Mouse (Mus musculus): ENCODE measurements at regions not wholly inside any gene's neighbourhood (a gene's known extent, or its start where the extent isn't known, plus 50 kb on each side); places are given as distances from the start of the nearest gene placed in this dataset.

DNA sequence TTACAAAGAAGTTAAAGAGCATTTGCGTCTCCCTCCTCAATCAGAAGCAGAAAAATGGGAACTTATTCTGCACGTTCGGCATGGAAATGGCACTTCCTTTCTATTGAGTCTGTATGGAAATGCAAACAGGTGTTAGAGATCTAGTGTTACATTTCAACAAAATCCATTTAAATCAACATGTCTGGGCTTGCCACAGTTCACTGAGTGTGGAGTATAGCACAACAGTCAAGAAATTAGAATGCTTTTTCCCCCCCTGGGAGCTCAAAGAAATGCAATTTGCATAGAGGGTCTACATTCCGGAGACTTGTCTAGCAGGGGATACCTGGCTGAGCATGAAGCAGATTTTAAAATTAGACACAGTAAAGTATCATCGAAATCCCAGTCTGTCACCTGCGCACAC, 308.5 kb upstream of the Smarca2 start:
- Histone ChIP-seq H3K27me3 (no peaks in the 10 kb centered on the region), H3K4me1 (no peaks in the 10 kb centered on the region), H3K36me3 (no peaks in the 10 kb centered on the region), H3K9me3 (replicated peaks) (no peaks in the 10 kb centered on the region), H3K4me3 (replicated peaks) (no peak overlapping the region), H3K9ac (no peak overlapping the region), H3K27ac (no peak overlapping the region), H3K4me2 (no peak overlapping the region)
- ATAC-seq (replicated peaks; ENCODE audit: low FRiP score), result no peak
- 78% methylated on average over 6 of the region's 6 CpGs for WGBS

DNA sequence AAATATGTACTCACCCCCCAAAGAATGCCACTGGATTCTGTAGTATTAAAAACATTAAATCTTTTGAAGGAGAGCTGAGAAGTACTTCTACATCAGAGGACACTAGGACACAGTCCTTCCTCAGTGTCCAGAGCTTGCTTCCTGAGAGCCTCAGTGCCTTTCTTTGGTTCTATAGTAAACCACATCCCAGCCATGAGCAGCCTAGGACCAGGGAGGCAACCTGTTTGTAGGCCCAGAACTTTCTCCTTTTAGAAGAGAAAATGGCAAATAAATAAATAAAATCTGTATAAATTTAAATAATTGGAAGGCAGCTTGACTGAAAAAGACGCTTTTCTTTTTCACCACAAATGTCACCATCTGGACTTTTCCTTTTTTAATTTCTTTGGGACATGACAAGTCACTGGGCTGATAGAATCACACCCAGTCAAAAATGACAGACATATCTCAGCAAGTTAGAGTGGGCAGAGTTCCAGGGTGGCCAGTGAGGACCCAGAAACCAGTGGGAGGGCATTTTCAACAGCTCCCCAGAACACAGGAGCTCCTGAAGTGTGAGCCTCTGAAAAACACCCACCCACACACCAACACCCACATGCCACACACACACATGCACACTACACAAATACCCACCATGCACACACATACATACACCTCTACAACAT, 296.2 kb upstream of the Smarca2 start:
- no peaks in the 10 kb centered on the region for H3K4me1 ChIP-seq
- WGBS, result 85% methylated on average over 1 of the region's 1 CpGs

DNA sequence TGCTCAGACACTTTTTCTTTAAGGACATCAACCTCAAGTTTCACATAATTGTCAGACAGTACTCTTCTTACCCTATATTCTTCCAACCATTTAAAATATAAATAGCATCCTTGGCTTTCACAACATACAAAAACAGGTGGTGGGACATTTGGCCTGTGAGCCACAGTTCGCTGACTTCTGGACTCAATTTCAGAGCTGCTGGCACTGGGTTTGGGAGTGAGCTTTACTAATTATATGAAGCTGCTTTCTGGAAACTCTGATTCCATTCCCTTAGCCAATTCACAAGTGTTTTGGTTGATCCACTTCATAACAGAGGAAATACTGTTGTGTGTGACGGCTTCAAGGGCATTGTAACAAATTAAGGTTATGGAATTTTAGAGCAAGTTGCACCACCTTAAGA, 285.9 kb upstream of the Smarca2 start:
- H3K9ac ChIP-seq, result no peak overlapping the region
- H3K36me3 ChIP-seq, result no peaks in the 10 kb centered on the region
- H3K4me2 ChIP-seq, result no peak overlapping the region
- H3K27ac ChIP-seq, result no peak overlapping the region
- 83% methylated on average over 2 of the region's 2 CpGs for WGBS
- no peaks in the 10 kb centered on the region for H3K27me3 ChIP-seq
- no peak for ATAC-seq (replicated peaks; ENCODE audit: low FRiP score)
- H3K4me1 ChIP-seq, result no peaks in the 10 kb centered on the region
- no peaks in the 10 kb centered on the region for H3K9me3 ChIP-seq (replicated peaks)
- no peak overlapping the region for H3K4me3 ChIP-seq (replicated peaks)

More for the DNA sequence above, 296.2 kb upstream of the Smarca2 start:
- H3K4me2 ChIP-seq, result no peak overlapping the region
- no peak overlapping the region for H3K9ac ChIP-seq
- H3K27me3 ChIP-seq, result no peaks in the 10 kb centered on the region
- H3K36me3 ChIP-seq, result no peaks in the 10 kb centered on the region
- no peak overlapping the region for H3K4me3 ChIP-seq (replicated peaks)
- no peak overlapping the region for H3K27ac ChIP-seq
- H3K9me3 ChIP-seq (replicated peaks), result no peaks in the 10 kb centered on the region
- no peak for ATAC-seq (replicated peaks; ENCODE audit: low FRiP score)

DNA sequence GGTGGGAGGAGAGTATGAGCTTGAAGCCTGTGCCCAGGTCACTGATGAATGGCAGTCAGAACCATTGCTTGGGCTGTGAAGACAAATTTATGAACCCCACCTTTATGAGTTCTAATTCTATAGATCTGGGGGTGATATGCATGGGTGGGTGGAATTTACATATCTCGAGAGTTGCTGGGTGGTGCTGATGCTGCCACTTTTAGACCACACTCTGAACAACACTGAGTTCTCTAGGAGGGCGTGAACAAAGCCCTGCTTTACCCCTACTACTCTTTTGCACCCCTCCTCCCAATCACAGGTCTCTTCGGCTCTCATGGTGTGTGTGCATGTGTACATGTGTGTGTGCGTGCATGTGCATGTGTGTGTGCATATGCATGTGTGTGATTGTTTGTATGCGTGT, 281.2 kb upstream of the Smarca2 start:
- ATAC-seq (replicated peaks; ENCODE audit: low FRiP score), result no peak
- WGBS, result 80% methylated on average over 5 of the region's 5 CpGs
- H3K27me3 ChIP-seq, result no peaks in the 10 kb centered on the region
- no peak overlapping the region for H3K4me2 ChIP-seq
- no peaks in the 10 kb centered on the region for H3K36me3 ChIP-seq
- H3K27ac ChIP-seq, result no peak overlapping the region
- H3K4me3 ChIP-seq (replicated peaks), result no peak overlapping the region
- no peaks in the 10 kb centered on the region for H3K4me1 ChIP-seq
- H3K9ac ChIP-seq, result no peak overlapping the region
- no peaks in the 10 kb centered on the region for H3K9me3 ChIP-seq (replicated peaks)

DNA sequence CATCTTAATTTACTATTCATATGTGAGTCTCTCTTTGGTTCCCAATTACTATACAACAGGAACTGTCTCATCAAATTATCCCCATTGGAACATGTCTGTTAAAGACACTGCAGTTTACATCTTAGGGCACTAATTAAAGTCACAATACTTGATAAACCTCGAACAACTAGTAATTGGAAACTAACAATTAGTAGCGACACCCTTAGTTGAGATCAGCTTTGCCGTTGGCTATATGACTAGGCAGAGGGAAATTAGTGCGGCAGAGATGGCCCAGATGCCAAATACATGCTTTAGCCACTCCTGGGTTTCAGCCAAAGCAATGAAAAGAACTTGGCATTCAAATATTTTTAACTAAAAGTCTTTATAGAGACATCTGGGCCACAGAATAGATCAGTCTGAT, 265.7 kb upstream of the Smarca2 start:
- Histone ChIP-seq H3K27me3 (no peaks in the 10 kb centered on the region), H3K4me3 (replicated peaks) (no peak overlapping the region), H3K4me1 (no peaks in the 10 kb centered on the region), H3K36me3 (no peaks in the 10 kb centered on the region), H3K9ac (no peak overlapping the region), H3K27ac (no peak overlapping the region), H3K9me3 (replicated peaks) (no peaks in the 10 kb centered on the region), H3K4me2 (no peak overlapping the region)
- ATAC-seq (replicated peaks; ENCODE audit: low FRiP score), result no peak
- WGBS, result 76% methylated on average over 4 of the region's 4 CpGs

DNA sequence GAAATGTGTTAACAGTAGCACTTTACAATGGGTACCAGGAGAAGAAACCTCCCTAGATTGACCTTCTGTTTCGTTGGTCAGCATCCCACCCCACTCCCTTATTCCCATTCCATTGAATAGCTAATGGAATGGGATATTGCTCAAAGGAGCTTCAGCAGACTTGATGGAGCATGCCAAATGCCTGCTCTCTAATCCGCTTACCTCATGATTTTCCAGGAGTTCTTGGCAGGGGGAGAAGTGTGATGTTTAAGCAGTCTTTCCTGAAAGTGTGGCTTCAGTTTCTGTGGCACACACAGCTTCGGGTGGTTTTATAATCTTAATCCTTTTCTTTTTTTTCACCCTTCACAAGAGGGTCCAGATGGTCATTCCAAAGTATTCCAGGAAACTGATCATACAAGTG, 264.7 kb upstream of the Smarca2 start:
- no peaks in the 10 kb centered on the region for H3K9me3 ChIP-seq (replicated peaks)
- no peak for ATAC-seq (replicated peaks; ENCODE audit: low FRiP score)
- no peaks in the 10 kb centered on the region for H3K4me1 ChIP-seq
- H3K4me3 ChIP-seq (replicated peaks), result no peak overlapping the region
- WGBS, result 72% methylated on average over 3 of the region's 3 CpGs
- H3K27ac ChIP-seq, result no peak overlapping the region
- H3K27me3 ChIP-seq, result no peaks in the 10 kb centered on the region
- no peak overlapping the region for H3K4me2 ChIP-seq
- no peaks in the 10 kb centered on the region for H3K36me3 ChIP-seq
- no peak overlapping the region for H3K9ac ChIP-seq

DNA sequence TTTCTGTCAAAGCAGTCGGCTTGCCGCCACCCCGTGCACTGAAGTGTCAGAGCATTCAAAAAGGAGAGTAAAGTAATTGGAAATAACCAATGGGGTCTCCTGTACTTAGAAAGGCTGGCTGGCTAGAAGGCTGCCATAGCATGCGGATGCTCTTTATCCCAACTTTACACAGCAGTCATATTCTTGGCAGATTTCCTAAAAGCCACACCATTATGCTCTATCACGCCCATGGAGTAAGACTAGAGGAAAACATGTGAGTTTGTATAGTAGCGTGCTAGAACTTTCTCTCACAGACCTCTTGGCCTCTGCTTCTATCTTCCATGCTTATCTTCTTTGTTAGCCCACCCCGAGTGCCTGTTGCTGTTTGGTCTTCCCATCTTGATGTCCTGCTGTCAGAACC, 249.8 kb upstream of the Smarca2 start:
- H3K9me3 ChIP-seq (replicated peaks), result no peaks in the 10 kb centered on the region
- ATAC-seq (replicated peaks; ENCODE audit: low FRiP score), result no peak
- no peak overlapping the region for H3K4me3 ChIP-seq (replicated peaks)
- H3K4me1 ChIP-seq, result no peaks in the 10 kb centered on the region
- H3K27me3 ChIP-seq, result no peaks in the 10 kb centered on the region
- no peak overlapping the region for H3K9ac ChIP-seq
- H3K36me3 ChIP-seq, result no peaks in the 10 kb centered on the region
- H3K27ac ChIP-seq, result no peak overlapping the region
- WGBS, result 76% methylated on average over 7 of the region's 7 CpGs
- H3K4me2 ChIP-seq, result no peak overlapping the region

DNA sequence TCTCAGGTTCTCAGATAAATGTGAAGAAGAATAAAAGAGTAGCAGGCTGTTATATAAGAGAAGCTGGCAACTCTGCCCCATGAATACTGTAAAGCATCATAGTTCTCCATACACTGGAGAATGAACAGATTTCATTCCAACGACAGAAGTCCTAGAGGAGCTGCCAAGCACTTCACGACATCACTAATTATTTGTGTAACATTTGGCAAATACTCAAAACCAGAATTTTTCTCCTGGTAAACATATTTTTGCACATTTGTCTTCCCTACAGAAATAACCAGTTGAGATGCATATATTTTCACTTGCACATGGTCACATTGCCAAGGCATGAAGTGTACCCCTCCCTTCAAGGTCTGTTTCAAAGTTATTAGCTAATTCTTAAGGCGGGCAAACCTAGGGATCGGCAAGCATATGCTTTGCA, 220.9 kb upstream of the Smarca2 start:
- no peaks in the 10 kb centered on the region for H3K9me3 ChIP-seq (replicated peaks)
- WGBS, result 81% methylated on average over 4 of the region's 4 CpGs
- H3K36me3 ChIP-seq, result no peaks in the 10 kb centered on the region
- H3K27ac ChIP-seq, result no peak overlapping the region
- H3K4me2 ChIP-seq, result no peak overlapping the region
- no peak overlapping the region for H3K4me3 ChIP-seq (replicated peaks)
- no peak for ATAC-seq (replicated peaks; ENCODE audit: low FRiP score)
- no peak overlapping the region for H3K9ac ChIP-seq
- H3K27me3 ChIP-seq, result no peaks in the 10 kb centered on the region
- H3K4me1 ChIP-seq, result no peaks in the 10 kb centered on the region

DNA sequence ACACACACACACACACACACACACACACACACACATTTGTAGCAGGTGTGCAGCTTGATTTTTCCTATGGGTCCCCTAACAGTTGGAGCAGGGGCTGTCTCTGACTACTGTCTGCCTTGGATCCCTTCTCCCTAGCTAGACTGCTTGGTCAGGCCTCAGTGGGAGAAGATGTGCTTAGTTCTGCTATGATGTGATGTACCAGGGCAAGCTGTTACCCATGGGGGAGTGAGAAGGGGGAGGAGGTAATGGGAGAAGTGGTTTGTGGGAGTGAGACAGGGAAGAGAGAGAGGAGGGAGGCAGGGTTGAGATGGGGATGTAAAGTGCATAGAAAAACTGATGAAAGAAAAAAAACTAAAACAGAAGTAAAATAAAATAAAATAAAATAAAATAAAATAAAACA, 218.8 kb upstream of the Smarca2 start:
- no peak for ATAC-seq (replicated peaks; ENCODE audit: low FRiP score)
- H3K27ac ChIP-seq, result no peak overlapping the region
- no peak overlapping the region for H3K4me3 ChIP-seq (replicated peaks)
- H3K9me3 ChIP-seq (replicated peaks), result no peaks in the 10 kb centered on the region
- no peaks in the 10 kb centered on the region for H3K36me3 ChIP-seq
- H3K4me1 ChIP-seq, result no peaks in the 10 kb centered on the region
- no peak overlapping the region for H3K9ac ChIP-seq
- H3K4me2 ChIP-seq, result no peak overlapping the region
- no peaks in the 10 kb centered on the region for H3K27me3 ChIP-seq

DNA sequence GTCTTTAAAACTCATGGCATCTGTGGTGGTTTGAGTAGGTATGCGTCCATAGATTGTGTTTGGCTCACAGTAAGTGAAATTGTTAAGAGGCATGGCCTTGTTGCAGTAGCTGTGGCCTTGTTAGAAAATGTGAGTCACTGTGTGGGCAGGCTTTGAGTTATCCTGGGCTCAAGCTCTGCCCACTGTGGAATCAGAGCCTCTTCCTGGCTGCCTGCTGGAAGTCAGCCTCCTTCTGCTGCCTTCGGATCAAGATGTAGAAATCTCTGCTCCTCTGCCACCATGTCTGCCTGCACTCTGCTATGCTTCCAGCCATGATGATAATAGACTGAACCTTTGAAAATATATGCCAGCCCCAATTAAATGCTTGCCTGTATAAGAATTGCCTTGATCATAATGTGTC, 192.2 kb upstream of the Smarca2 start:
- Histone ChIP-seq H3K27me3 (no peaks in the 10 kb centered on the region), H3K4me2 (no peak overlapping the region), H3K4me1 (no peaks in the 10 kb centered on the region), H3K27ac (no peak overlapping the region), H3K4me3 (replicated peaks) (no peak overlapping the region), H3K9ac (no peak overlapping the region), H3K9me3 (replicated peaks) (no peaks in the 10 kb centered on the region), H3K36me3 (no peaks in the 10 kb centered on the region)
- WGBS, result 81% methylated on average over 2 of the region's 2 CpGs
- ATAC-seq (replicated peaks; ENCODE audit: low FRiP score), result no peak

DNA sequence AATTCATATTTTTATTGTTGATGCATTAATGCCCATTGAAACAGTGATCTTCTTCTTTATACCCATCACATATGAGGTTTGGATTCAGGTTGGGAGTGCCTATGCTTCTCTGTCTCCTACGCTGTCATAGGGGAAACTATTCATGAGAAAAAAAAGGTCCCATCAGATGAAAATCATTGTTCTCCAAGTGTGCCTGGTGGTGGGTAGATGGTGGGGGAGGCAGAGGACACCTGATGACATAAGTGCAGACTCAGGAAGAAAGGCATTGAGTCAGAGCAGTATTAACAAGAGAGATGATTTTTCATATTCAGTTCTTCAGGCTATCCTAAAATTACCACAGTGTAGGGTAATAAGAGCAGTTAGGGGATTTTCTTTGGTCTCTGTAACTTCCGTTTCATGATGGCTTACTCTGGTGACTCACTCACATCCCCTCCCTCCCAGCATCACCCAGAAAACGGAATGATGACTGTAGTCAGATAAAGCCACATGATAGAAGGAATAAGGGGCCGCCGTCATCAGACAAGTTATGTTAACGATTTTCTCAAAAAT, 190.3 kb upstream of the Smarca2 start:
- H3K27ac ChIP-seq, result no peak overlapping the region
- no peaks in the 10 kb centered on the region for H3K4me1 ChIP-seq
- H3K4me2 ChIP-seq, result no peak overlapping the region
- no peak for ATAC-seq (replicated peaks; ENCODE audit: low FRiP score)
- H3K27me3 ChIP-seq, result no peaks in the 10 kb centered on the region
- H3K9me3 ChIP-seq (replicated peaks), result no peaks in the 10 kb centered on the region
- H3K4me3 ChIP-seq (replicated peaks), result no peak overlapping the region
- 77% methylated on average over 6 of the region's 6 CpGs for WGBS
- no peak overlapping the region for H3K9ac ChIP-seq
- no peaks in the 10 kb centered on the region for H3K36me3 ChIP-seq

DNA sequence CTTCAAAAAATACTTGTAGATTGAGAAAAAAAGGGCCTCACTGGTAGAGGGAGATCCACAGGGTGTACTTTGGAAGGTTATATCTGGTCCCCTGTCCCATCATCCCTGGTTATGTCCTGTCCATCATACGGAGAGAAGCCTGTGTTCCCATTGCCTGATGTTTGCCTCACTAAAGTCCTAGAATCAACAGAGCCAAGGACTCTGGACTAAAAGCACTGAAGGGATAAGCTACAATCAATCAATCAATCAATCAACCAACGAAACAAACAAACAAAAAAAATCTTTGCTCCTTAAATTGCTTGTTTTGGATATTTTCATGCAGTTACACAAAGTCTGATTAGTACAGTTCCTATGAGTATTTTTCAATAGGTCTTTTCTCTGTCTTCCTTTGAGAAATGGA, 185.1 kb upstream of the Smarca2 start:
- Histone ChIP-seq H3K9ac (no peak overlapping the region), H3K4me1 (no peaks in the 10 kb centered on the region), H3K27ac (no peak overlapping the region), H3K9me3 (replicated peaks) (no peaks in the 10 kb centered on the region), H3K4me2 (no peak overlapping the region), H3K27me3 (no peaks in the 10 kb centered on the region), H3K4me3 (replicated peaks) (no peak overlapping the region), H3K36me3 (no peaks in the 10 kb centered on the region)
- 75% methylated on average over 2 of the region's 2 CpGs for WGBS
- ATAC-seq (replicated peaks; ENCODE audit: low FRiP score), result no peak

DNA sequence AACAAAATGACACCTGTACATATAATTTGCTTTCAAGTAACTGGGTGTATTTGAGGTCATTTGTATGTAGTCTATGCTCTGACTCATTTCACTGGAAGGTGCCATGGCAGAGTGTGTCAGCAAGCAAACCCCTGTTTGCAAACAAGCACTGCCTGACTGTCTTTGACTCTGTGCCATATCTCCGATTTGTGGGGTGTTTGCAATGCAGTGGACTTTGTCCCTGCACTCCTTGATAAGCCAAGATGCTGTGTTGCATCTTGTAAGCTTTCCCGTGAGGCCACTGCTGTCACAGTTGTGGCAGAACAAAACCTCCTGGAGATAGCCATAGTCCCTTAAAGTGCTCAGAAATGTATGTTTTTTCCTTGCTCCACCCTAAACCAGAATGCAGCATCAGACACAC, 165.7 kb upstream of the Smarca2 start:
- H3K4me2 ChIP-seq, result no peak overlapping the region
- H3K9ac ChIP-seq, result no peak overlapping the region
- WGBS, result 76% methylated on average over 2 of the region's 2 CpGs
- no peaks in the 10 kb centered on the region for H3K4me1 ChIP-seq
- no peak overlapping the region for H3K4me3 ChIP-seq (replicated peaks)
- no peaks in the 10 kb centered on the region for H3K27me3 ChIP-seq
- no peaks in the 10 kb centered on the region for H3K36me3 ChIP-seq
- no peak overlapping the region for H3K27ac ChIP-seq
- H3K9me3 ChIP-seq (replicated peaks), result no peaks in the 10 kb centered on the region
- no peak for ATAC-seq (replicated peaks; ENCODE audit: low FRiP score)

Measured in kidney, embryonic 15.5 days (tissue).